Mouse (Mus musculus): Measurements from ENCODE around the gene Robo2.

- TF ChIP-seq FLI1 (IDR thresholded peaks at IDR 0.05; ENCODE audit: low read length) (no peak), GATA1 (IDR thresholded peaks at IDR 0.05; ENCODE audit: borderline replicate concordance, low read length) (no peak)
These were observed 252.4 kb downstream of the Robo2 start for GRCm38 (mm10) chr16:74159189-74159588.

All from megakaryocyte, embryonic 14.5 days (primary cell).